Mouse (Mus musculus): ENCODE data around the gene Wars.

- TF ChIP-seq CTCF (IDR thresholded peaks at IDR 0.05) (no peak), EP300 (IDR thresholded peaks at IDR 0.05) (no peak)
Observed at GRCm38 (mm10) chr12:108832851-108833250, 61.1 kb downstream of the Wars start.
